Comparison of ENCODE assay signal across 8 mouse cellular contexts in genomic region chr12:117403513-117404156, GRCm38 (mm10).
DNase-seq lines count a peak whose midpoint lies in the region; ATAC-seq lines count a peak whose summit lies in the region.

No protein-coding gene starts in this region.

- no peaks in the 10 kb centered on the region for H3K27me3 ChIP-seq in splenic B cell, adult 2 months (ENCODE audit: control insufficient read depth, insufficient read depth, low read length, poor library complexity, severe bottlenecking)

- DNase-seq in 3T3-L1 (ENCODE audit: low read depth, low spot score): peak; percentile 40
- DNase-seq in adrenal gland, adult (ENCODE audit: inconsistent age in 2 of 2, low spot score in 1 of 2): peak; percentile 63 to 92
- peak; percentile 85 for DNase-seq in embryo, embryonic 11 days
- peak; percentile 43 to 64 for DNase-seq in heart, adult 9 months (ENCODE audit: low spot score in 2 of 2)
- peak; percentile 41 to 76 for DNase-seq in kidney, adult 8-10 months
- peak; percentile 74 for DNase-seq in left cerebral cortex, postnatal 4 days
- peak; percentile 77 for DNase-seq in splenic B cell, adult 2 months (ENCODE audit: low read depth, low spot score)

- intact Hi-C loops in left cerebral cortex, postnatal 4 days (cut with DNase I): loop anchor here (2.0 kb wide), 1 partner anchor 361 kb away; no protein-coding TSS in a partner anchor

- H3K36me3 ChIP-seq in splenic B cell, adult 2 months (ENCODE audit: control insufficient read depth, insufficient read depth, low read length, poor library complexity, severe bottlenecking): no peaks in the 10 kb centered on the region

- peak; percentile 45 for ATAC-seq in monocyte, adult 5-6 weeks (replicated peaks; ENCODE audit: insufficient number of reproducible peaks, low FRiP score, low TSS enrichment, poor library complexity, severe bottlenecking)

Comparison
In these comparisons a context has a peak if more than half of its experiments do, and no peak if none do; other contexts are left out.
1. Peak in every context shown above with its lines: DNase-seq and ATAC-seq.